Mouse (Mus musculus) midbrain, postnatal 0 days (tissue): ENCODE data around the gene Spink8. TPM values are rescaled to one million over a fixed set of nuclear protein-coding genes. Genes with fewer than 3 reads are reported as not detected.

Source experiments
- ATAC-seq: fragments of 200-750 bp; cut with Nextera tagmentation; 2 replicates; pipeline ENCODE4 v1.8.0; 2017; ENCODE audit warnings: moderate number of reproducible peaks, mild to moderate bottlenecking, moderate TSS enrichment, moderate library complexity; ENCODE audit not compliant: low FRiP score
- DNase-seq: peaks from one replicate; pipeline ENCODE4 v3.0.0-alpha.2; 2015; ENCODE audit warnings: low spot score
- H3K27ac ChIP-seq: fragments of 300-500 bp; sonication (generic); 2 replicates; pipeline ENCODE4 v1.5.1; 2014; ENCODE audit warnings: low read depth, mild to moderate bottlenecking, low read length, mixed read lengths
- H3K27me3 ChIP-seq: fragments of 300-500 bp; sonication (generic); 2 replicates; pipeline ENCODE4 v1.6.1; 2014; ENCODE audit warnings: low read length, control low read depth, mixed read lengths; ENCODE audit not compliant: insufficient read depth
- H3K36me3 ChIP-seq: fragments of 300-500 bp; sonication (generic); 2 replicates; pipeline ENCODE4 v1.6.1; 2014; ENCODE audit warnings: low read length, control low read depth, mixed read lengths; ENCODE audit not compliant: insufficient read depth
- H3K4me1 ChIP-seq: fragments of 300-500 bp; sonication (generic); 2 replicates; pipeline ENCODE4 v1.6.1; 2014; ENCODE audit warnings: mild to moderate bottlenecking, control low read depth, antibody characterized with exemption, low read length, mixed read lengths; ENCODE audit not compliant: insufficient read depth
- H3K4me2 ChIP-seq: fragments of 300-500 bp; sonication (generic); 2 replicates; pipeline ENCODE4 v1.6.1; 2014; ENCODE audit warnings: low read depth, mild to moderate bottlenecking, low read length, mixed read lengths; ENCODE audit not compliant: poor library complexity, severe bottlenecking
- H3K4me3 ChIP-seq: fragments of 300-500 bp; sonication (generic); 2 replicates; pipeline ENCODE4 v1.5.1; 2014; ENCODE audit warnings: low read depth, mild to moderate bottlenecking, low read length, moderate library complexity
- H3K9ac ChIP-seq: fragments of 300-500 bp; sonication (generic); replicated peaks from 2 replicates; pipeline ENCODE4 v1.6.1; 2014; ENCODE audit warnings: mild to moderate bottlenecking, low read length, moderate library complexity, mixed read lengths; ENCODE audit not compliant: poor library complexity, severe bottlenecking
- H3K9me3 ChIP-seq: fragments of 300-500 bp; sonication (generic); 2 replicates; pipeline ENCODE4 v1.6.1; 2016; ENCODE audit warnings: low read length, control low read depth
- CTCF ChIP-seq: IDR thresholded peaks from 2 replicates; pipeline ENCODE4 v1.5.1; 2016; ENCODE audit warnings: antibody characterized with exemption, mild to moderate bottlenecking
- WGBS: fragments of 180-500 bp; shearing (Covaris S2); extraction: QIAGEN DNeasy Blood & Tissue Kit; methylation state at CpG from one replicate; pipeline ENCODE4 v1.1.7; 2014; 5-methylcytosine and 5-hydroxymethylcytosine counted together
- polyA plus RNA-seq: library from polyadenylated mRNA; unstranded; fragments of >200 nt; fragmentation: Nextera tagmentation; extraction: Ambion mirVana; gene quantifications from 2 replicates; pipeline ENCODE4 v1.2.1, GENCODE M21; 2015
- total RNA-seq: library from RNA; depleted of rRNA; stranded (reverse); fragments of >200 nt; gene quantifications from 2 replicates; pipeline ENCODE4 v1.2.3, GENCODE M21; 2014; rRNA removed

Spink8 gene
- total and polyA plus RNA-seq, 2 experiments from 2014 or later = not detected

GRCm38 (mm10) chr9:109874797-109875691 is 63.0 kb downstream of the Spink8 start, which contains the start of gene Cdc25a:
Gene Cdc25a (plus strand): TSS chr9:109875579.
- ATAC-seq = peak; percentile 94
- peak; percentile 79 for TF ChIP-seq CTCF
- H3K27me3 ChIP-seq = no peaks in the 10 kb centered on the region
- H3K4me3 ChIP-seq = peak within 1 kb of the TSS; percentile 91
- peak within 1 kb of the TSS; percentile 67 for H3K9ac ChIP-seq
- 7% methylated on average over 33 of the region's 33 CpGs for WGBS
- H3K4me2 ChIP-seq = peak within 1 kb of the TSS; percentile 98
- H3K36me3 ChIP-seq = peaks cover 9% of the 10 kb centered on the region; the same call in 1 of the 2 replicates
- peak; percentile 99 for DNase-seq
- H3K27ac ChIP-seq = peak within 1 kb of the TSS; percentile 55; the same call in 1 of the 2 replicates
- no peaks in the 10 kb centered on the region for H3K9me3 ChIP-seq
- H3K4me1 ChIP-seq = no peaks in the 10 kb centered on the region

- peak; percentile 59 for ATAC-seq
- Histone ChIP-seq H3K36me3 (peaks cover 12% of the 10 kb centered on the region; the same call in 1 of the 2 replicates), H3K27me3 (no peaks in the 10 kb centered on the region), H3K9ac (peak overlapping the region; percentile 67), H3K4me1 (no peaks in the 10 kb centered on the region), H3K4me3 (peak overlapping the region; percentile 91), H3K4me2 (peak overlapping the region; percentile 98), H3K27ac (peak overlapping the region; percentile 55; the same call in 1 of the 2 replicates), H3K9me3 (no peaks in the 10 kb centered on the region)
- TF ChIP-seq CTCF = no peak
- under 1% methylated on average over 60 of the region's 76 CpGs for WGBS
- peak; percentile 56 for DNase-seq
These were observed 63.9 kb downstream of the Spink8 start for GRCm38 (mm10) chr9:109875695-109876601.

Other genes with a start within 250 kb of the Spink8 start
- gene Fbxw15, start 244.0 kb upstream of the Spink8 start, total RNA-seq = 0.38 TPM in 1 of 2 replicates, not detected in the other
- not detected in 2 replicates for gene Fbxw15, start 244.0 kb upstream of the Spink8 start, polyA plus RNA-seq
- gene Fbxw24, start 186.2 kb upstream of the Spink8 start, total RNA-seq = 0.19 TPM in 1 of 2 replicates, not detected in the other
- 0.17 TPM in 1 of 2 replicates, not detected in the other for gene Fbxw24, start 186.2 kb upstream of the Spink8 start, polyA plus RNA-seq
- gene Fbxw25, start 147.6 kb upstream of the Spink8 start, total RNA-seq = 0.28 TPM in 1 of 2 replicates, not detected in the other
- gene Fbxw25, start 147.6 kb upstream of the Spink8 start, polyA plus RNA-seq = not detected in 2 replicates
- 0.19 and 0.38 TPM in 2 replicates for gene Fbxw18, start 109.6 kb upstream of the Spink8 start, total RNA-seq
- gene Fbxw18, start 109.6 kb upstream of the Spink8 start, polyA plus RNA-seq = 0.11 TPM in 1 of 2 replicates, not detected in the other
- not detected in 2 replicates for gene Fbxw26, start 66.2 kb upstream of the Spink8 start, total RNA-seq
- gene Fbxw26, start 66.2 kb upstream of the Spink8 start, polyA plus RNA-seq = not detected in 2 replicates
- gene Fbxw27, start 21.6 kb upstream of the Spink8 start, total RNA-seq = 0.38 TPM in 1 of 2 replicates, not detected in the other
- 0.26 TPM in 1 of 2 replicates, not detected in the other for gene Fbxw27, start 21.6 kb upstream of the Spink8 start, polyA plus RNA-seq
- gene Nme6, start 20.5 kb downstream of the Spink8 start, total RNA-seq = 40.2 and 47.6 TPM in 2 replicates
- 50.6 and 53.7 TPM in 2 replicates for gene Nme6, start 20.5 kb downstream of the Spink8 start, polyA plus RNA-seq
- not detected in 2 replicates for gene Camp, start 37.3 kb downstream of the Spink8 start, total RNA-seq
- gene Camp, start 37.3 kb downstream of the Spink8 start, polyA plus RNA-seq = 0.21 and 0.31 TPM in 2 replicates
- 7.5 and 11.8 TPM in 2 replicates for gene Cdc25a, start 63.3 kb downstream of the Spink8 start, total RNA-seq
- 6.7 and 6.8 TPM in 2 replicates for gene Cdc25a, start 63.3 kb downstream of the Spink8 start, polyA plus RNA-seq
- 290 and 293 TPM in 2 replicates for gene Map4, start 119.2 kb downstream of the Spink8 start, total RNA-seq
- 221 and 225 TPM in 2 replicates for gene Map4, start 119.2 kb downstream of the Spink8 start, polyA plus RNA-seq